Mouse (Mus musculus) cerebellum, adult 9-11 months (tissue): ENCODE data around the gene Hamp2.
A peak's percentile ranks its signal among the peaks of the same experiment; 100 is the strongest.

Experiments used
- DNase-seq: peaks from one replicate; pipeline ENCODE4 v3.0.0; 2022

Hamp2 gene

GRCm38 (mm10) chr7:30890681-30891080 is 33.8 kb downstream of the Hamp2 start:
- DNase-seq: no peak

- no peak for DNase-seq
Measured at GRCm38 (mm10) chr7:30888786-30889185, 35.7 kb downstream of the Hamp2 start.

DNA sequence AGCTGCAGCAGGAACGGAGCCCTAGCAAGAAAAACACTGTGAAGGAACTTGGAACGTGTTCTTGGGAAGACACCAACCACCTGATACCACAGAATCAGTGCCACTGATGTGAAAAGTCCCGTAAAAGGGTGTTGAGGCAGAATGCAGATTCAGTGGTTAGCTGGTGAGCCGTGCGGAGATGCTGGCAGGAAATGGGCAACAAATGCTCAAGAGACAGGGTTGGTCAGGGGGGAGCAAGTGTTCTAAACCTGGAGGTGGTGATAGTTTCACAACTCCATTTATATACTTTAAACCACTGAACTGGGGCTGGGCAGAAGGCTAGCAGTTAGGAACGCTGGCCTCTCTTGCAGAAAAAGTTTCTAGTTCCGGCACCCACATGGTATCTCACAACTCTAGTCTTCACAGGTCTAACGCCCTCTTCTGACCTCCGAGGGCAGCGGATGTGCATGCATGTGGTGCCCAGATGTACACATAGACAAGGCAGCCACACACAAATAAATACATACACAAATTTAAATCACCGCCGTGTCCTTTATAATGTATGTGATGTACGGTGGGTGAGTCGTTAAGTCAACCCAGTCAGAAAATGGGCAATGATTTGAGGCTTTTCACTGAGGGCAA is 36.8 kb downstream of the Hamp2 start:
- no peak for DNase-seq

DNA sequence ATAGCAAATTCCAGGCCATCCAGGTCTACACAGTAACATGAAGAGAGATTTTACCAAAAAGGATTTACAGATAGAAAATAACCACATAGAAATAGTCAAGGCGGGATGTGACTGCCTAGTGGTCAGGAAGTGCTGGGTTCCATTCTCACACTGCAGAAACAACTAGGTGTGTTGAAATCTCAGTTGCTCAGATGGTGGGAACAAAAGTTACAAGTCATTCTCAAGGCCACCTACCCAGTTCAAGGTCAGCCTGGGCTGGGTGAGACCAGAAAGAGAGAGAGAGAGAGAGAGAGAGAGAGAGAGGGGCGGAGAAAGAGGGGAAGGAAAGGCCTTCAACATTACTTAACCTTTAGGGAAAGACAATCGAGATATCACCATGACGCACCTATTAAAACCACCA is 37.6 kb downstream of the Hamp2 start:
- no peak for DNase-seq

DNA sequence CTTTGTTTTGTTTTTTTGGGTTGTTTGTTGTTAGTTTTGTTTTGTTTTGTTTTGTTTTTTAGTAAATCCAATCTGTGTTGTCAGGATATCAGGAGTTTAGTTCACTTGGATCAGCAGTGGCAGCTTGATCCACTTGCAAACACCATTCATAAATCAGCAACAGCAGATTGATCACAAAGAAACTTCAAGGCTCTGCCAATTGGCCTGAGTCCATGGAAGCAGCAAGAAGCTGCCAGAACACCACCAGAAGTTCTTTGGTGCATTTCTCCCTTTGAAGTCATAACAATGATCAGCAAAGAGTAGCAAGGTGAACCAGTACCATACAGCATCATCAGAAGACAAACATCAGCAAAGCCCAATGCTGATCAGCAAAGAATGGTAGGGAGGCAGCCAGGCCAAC is 40.4 kb downstream of the Hamp2 start:
- no peak for DNase-seq

GRCm38 (mm10) chr7:30881367-30881766 is 43.1 kb downstream of the Hamp2 start:
- no peak for DNase-seq

- DNase-seq: no peak
Measured at GRCm38 (mm10) chr7:30880176-30880575, 44.3 kb downstream of the Hamp2 start, which contains the start of gene Cd22. Gene Cd22 (minus strand): TSS chr7:30880342.

- no peak for DNase-seq
Measured at GRCm38 (mm10) chr7:30878950-30879349, 45.5 kb downstream of the Hamp2 start.

GRCm38 (mm10) chr7:30873083-30873482 is 51.4 kb downstream of the Hamp2 start:
- DNase-seq: peak; percentile 51
